Mouse (Mus musculus) kidney, adult 2 months (tissue): ENCODE measurements at regions not wholly inside any gene's neighbourhood (a gene's known extent, or its start where the extent isn't known, plus 50 kb on each side); places are given as distances from the start of the nearest gene placed in this dataset.

ENCODE experiments used
- DNase-seq: peaks from one replicate; pipeline ENCODE4 v3.0.0; 2021
- H3K27ac ChIP-seq: fragments of 200-500 bp; 2 replicates; pipeline ENCODE4 v1.5.1; 2012; ENCODE audit warnings: low read depth, low read length, control low read depth, inconsistent platforms; ENCODE audit not compliant: insufficient read depth
- H3K27me3 ChIP-seq: fragments of 200-500 bp; replicated peaks from 2 replicates; pipeline ENCODE4 v1.6.1; 2012; ENCODE audit warnings: mild to moderate bottlenecking, moderate library complexity, low read length, inconsistent platforms; ENCODE audit not compliant: control insufficient read depth, insufficient read depth
- H3K36me3 ChIP-seq: fragments of 200-500 bp; 2 replicates; pipeline ENCODE4 v1.6.1; 2012; ENCODE audit warnings: mild to moderate bottlenecking, moderate library complexity, low read length, inconsistent platforms; ENCODE audit not compliant: control insufficient read depth, insufficient read depth
- H3K4me1 ChIP-seq: fragments of 200-500 bp; 2 replicates; pipeline ENCODE4 v1.6.1; 2011; ENCODE audit warnings: low read length; ENCODE audit not compliant: control insufficient read depth, insufficient read depth
- H3K4me3 ChIP-seq: fragments of 200-500 bp; 2 replicates; pipeline ENCODE4 v1.5.1; 2011; ENCODE audit warnings: mild to moderate bottlenecking, low read depth, low read length, control low read depth; ENCODE audit not compliant: insufficient read depth
- CTCF ChIP-seq: fragments of 200-500 bp; conservative IDR thresholded peaks from 2 replicates; pipeline ENCODE4 v1.5.1; 2011; ENCODE audit warnings: low read depth, mild to moderate bottlenecking, control low read depth, low read length, moderate library complexity, mixed read lengths; ENCODE audit not compliant: insufficient read depth, insufficient read length
- POLR2A ChIP-seq: fragments of 200-500 bp; IDR thresholded peaks from one replicate; pipeline ENCODE4 v1.6.1; 2011; ENCODE audit warnings: low read depth, low read length, control low read depth
- WGBS: fragments of 180-500 bp; shearing (Covaris S2); methylation state at CpG from one replicate; pipeline ENCODE4 v1.1.7; 2018; 5-methylcytosine and 5-hydroxymethylcytosine counted together

DNA sequence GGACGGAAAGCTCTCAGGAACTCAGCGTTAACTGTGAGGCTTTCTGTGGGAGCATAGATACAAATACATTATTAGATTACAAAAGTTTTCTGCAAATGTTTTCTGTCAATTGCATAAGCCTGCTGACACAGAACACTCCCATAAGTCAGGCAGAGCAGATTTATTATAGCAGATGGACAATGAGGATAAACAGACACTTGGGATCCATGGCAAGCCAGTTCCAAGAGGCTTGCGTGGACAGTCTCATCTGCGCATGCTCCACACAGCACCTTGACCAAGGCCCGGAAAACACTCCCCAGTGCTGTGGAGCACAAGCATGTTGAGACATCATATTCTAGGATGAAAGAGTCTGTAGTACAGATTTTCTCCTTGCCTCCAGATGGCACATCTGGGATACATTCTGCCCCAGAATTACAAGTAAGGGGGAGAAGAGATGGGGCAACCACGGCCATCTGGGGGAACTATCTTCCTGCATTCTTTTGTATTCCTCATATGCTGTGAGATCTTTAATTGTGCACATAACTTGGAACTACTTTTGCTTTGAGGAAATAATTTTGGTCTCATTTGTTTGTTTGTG, 62.7 kb upstream of the Kiz start:
- Histone ChIP-seq H3K36me3 (no peaks in the 10 kb centered on the region), H3K4me1 (no peaks in the 10 kb centered on the region), H3K4me3 (no peak overlapping the region), H3K27me3 (no peaks in the 10 kb centered on the region), H3K27ac (no peak overlapping the region)
- TF ChIP-seq POLR2A (no peak), CTCF (no peak)
- 83% methylated on average over 6 of the region's 6 CpGs for WGBS
- DNase-seq, result no peak

DNA sequence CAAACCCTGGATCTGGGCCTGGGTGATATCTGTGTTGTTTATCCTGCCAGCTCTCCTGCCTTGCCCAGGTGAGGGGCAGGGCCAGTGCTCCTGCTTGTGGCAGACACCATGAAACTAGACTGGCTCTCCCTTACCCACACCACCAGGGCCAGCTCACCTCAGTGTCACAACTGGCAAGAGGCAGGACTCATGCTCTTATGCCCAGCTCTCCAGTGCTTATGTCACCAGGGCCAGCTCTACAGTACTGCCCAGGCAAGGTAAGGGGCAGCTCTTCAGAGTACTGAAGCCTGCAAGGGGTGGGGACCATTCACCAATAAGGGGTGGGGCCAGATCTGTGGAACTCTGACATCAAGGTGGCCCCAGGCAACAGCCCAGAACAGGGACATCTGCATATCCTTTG, 52.7 kb upstream of the Kiz start:
- H3K36me3 ChIP-seq, result no peaks in the 10 kb centered on the region
- no peak overlapping the region for H3K4me3 ChIP-seq
- H3K27me3 ChIP-seq, result no peaks in the 10 kb centered on the region
- TF ChIP-seq POLR2A, result no peak
- TF ChIP-seq CTCF, result no peak
- H3K27ac ChIP-seq, result no peak overlapping the region
- no peaks in the 10 kb centered on the region for H3K4me1 ChIP-seq
- no peak for DNase-seq
